Mouse (Mus musculus): ENCODE data around the gene Taz.

Taz gene

DNA sequence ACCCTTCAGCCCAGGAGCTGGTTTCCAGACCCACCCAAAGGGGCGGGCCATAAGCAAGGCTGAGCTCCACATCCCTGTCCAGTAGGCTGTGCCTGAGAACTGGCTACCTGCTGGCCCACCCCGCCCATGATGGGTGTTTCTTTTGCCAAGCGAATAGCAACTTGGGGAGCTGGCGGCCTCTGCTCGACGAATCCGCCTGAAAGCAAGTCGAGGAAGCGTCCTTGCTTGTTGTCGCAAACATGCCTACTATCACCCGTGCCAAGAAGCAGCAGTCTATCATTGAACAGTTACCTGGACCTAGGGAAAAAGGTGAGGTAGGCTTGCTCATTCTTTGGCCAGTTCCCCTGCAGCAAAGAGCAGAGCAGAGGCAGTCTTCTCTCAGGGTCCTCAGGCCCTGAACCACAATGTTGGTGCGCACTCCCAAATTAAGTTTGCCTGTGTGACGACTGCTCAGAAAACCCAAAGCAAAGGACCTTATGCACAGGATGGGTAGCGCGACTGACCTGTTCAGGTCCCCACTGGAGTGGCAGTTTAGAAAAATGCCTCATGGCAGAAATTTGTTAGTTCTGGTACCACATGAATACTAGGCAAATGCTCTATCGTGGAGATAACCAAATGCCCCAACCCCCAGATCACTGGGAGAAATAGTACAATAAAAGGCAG, at the start of gene Taz, which contains the start of gene Dnase1l1:
Taz (plus strand) TSS at position 181 of the 663 bp plus-strand sequence.
Dnase1l1 (minus strand) TSS at position 606 of the 663 bp plus-strand sequence.
- DNase-seq (ENCODE audit: low spot score), result peak; percentile 81

DNA sequence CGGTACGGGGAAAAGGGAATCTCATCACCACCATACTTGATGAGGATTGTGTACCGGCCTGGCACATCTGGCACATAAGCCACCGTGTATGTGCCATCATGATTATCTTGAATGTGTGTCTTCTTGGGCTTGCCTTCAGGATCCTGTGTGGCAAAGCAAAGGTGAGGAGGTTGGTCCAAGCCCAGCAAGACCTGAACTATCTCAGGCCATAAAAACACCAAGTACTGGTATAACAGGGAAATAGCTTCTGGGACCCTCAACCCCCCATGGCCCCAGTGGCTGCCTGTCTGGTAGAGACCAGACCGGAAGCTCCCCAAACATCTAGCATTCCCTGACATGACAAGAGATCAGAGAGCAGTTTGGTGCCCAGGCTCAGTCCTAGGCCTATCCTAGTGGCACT, 48.5 kb upstream of the Taz start:
- DNase-seq (ENCODE audit: low spot score), result no peak

DNA sequence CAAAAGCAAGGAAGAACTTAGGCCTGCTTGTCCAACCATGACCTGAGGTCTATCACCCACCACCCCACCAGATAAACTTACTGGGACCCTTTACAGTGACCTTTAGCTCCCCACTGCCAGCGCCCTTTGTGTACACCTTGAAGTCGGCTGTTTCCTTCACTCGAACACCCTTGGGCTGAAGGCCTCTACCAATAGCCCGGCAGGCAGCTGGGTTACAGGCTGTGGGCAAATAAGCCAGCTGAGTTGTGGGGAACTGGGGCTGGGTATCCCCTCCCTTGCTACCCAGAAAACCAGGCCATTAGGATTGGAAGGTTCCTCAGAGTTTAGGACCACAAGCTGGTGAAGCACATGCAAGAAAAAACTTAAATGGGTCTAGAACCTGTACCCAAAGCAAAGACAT, 41.4 kb upstream of the Taz start:
- DNase-seq (ENCODE audit: low spot score), result no peak

DNA sequence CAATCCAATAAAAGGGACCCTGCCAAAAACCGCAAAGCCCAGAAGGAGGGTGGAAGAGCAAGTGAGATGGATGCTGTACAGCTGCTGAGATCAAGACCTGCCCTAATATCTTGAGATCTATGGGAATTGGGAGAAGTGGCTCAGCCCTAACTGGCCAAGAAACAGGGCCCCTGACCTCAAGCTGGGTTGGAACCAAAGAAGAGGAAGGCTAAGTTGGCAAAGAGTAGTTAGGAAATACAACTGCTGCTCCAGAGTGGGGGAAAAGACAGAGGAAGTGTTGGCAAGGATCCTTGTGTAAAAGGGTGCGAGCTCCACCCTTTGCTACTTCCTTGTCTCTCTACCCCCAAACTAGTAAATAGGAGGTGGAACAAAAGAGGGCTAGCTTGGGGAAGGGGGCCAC, 38.3 kb upstream of the Taz start:
- no peak for DNase-seq (ENCODE audit: low spot score)

DNA sequence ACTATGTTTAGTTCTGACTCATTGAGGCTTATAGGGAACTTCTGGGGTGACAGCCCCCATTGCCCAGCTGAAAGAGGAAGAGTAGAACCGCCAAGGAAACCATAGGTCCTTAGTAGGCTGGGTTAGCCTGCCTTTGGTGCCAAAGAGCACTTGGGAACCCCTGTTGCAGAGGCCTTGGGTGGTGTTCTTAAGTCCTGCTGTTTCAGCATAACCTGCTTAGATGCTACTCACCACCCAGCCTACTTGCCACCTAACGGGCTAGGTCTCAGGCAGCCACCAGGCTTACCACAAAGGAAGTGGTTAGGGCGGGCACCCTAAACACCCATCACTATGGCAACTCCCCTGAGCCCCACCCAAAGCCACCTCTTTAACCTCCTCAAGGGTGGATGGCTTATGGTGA, 37.9 kb upstream of the Taz start:
- no peak for DNase-seq (ENCODE audit: low spot score)

DNA sequence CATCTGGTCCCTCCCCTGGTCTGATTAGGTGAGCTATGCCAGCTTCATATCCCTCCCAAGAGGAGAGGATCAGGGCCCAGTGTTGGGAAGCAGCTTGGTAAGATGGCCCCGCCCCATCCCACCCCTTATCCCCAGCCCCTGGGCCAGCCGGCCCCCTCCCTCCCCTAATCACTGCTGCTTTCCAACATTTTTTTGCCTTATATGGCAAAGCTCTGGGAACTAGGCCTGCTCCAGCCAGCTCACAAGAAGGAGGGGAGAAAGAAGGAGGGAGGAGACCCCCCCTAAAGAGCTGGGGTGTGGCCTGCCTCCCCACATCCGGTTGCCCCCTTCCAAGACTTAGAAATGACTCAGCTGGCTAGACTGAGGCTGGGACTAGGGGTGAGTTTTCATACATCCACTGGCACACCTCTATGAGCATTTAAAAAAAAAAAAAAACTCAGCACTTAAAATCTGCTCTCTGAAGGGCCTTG, 37.1 kb upstream of the Taz start:
- DNase-seq (ENCODE audit: low spot score), result peak; percentile 66

DNA sequence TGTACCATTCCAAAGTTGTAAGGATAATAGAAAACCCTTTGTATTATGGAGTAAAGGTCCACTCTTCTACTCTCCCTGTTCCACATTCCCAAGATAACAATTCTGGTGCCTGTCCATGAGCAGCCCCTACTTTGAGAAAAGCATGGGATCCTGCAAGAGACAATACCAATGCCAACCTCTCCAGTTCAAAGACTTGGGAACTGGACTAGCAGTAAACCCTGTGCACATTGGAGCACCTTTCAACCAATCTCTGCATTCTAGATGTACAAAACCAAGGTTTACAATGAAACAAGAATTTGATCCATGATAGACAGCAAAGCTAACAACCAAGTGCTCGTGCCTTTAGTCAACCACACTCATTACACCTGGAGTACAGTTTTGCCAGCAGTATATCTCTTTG, 36.6 kb upstream of the Taz start:
- no peak for DNase-seq (ENCODE audit: low spot score)

DNA sequence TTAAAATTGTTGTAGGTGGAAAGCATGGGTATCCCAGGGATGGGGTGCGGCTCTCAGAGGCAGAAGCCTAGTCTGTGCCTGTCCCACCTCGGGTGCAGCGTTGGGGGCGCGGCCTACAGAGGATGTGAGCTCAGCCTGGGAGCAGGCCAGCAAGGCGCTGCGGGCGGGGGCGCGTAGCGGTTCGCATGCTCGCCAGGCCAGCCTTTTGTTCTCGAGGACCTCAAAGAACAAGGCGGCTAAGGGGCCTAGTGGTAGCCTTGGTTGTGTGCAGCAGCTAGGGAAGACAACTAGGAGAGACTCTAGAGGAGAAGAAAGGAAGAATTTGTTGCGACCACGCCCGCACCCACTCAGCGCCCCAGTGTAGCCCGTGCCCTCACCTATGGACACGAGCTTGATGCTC, 36.0 kb upstream of the Taz start:
- DNase-seq (ENCODE audit: low spot score), result peak; percentile 43

DNA sequence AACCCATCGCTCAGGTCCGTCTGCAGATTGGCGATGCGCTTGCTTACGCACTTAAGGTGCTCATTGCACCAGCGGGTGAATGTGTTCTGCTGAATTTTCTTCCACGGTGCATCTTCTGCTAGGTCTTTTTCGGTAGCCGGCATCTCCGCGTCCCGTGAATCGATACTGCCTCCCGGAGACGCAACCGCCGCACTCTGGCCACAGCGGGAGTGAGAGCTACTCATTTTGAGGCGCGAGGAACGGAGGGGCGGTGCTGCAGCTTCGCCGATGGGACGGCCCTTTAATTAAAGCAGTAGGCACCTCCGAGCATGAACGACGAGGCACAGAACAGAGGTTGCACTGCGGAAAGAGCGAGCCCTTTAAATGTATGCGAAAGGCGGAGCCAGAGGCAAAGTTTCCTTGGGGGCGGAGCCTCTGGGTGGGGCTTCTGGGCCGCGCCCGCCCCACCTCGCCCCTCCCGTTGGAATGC, 35.5 kb upstream of the Taz start:
- DNase-seq (ENCODE audit: low spot score), result peak; percentile 88

DNA sequence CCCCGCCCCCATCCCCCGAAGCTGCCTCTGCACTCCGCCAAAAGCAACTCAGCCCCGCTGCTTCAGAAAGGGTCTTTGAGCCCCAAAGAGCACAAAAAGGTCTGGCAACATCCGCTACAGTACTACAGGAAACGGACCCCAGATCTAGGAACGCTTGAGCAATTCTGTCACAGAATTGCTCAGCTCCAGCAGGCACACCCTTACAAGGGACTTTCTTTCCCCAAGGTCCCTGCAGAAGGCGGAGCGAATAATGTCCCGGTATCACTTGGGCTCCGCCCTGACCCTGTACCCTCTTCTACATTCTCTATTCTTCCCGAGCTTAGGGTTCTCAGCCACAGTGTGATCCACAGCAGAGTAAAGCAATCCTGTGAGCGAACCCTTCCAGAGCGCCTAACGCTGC, 35.0 kb upstream of the Taz start:
- no peak for DNase-seq (ENCODE audit: low spot score)

DNA sequence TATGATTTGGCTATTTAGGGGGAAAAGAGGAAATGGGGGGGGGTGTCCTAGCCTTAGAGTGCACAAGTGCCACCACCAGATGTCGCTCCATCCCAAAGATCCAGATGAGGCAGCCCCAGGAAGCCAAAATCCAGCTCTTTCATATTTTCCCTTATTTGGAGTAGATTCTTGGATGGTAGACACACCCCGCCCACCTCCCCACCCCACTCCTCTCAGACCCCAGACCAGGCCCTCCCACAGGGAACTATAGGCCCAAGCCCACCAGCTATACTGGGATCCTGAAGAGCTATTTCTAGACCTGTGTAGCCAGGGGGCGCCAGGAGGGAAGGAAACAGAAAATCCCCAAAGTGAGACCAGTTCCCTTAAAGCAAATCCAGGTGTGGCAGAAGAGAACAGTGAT, 33.1 kb upstream of the Taz start:
- peak; percentile 46 for DNase-seq (ENCODE audit: low spot score)

DNA sequence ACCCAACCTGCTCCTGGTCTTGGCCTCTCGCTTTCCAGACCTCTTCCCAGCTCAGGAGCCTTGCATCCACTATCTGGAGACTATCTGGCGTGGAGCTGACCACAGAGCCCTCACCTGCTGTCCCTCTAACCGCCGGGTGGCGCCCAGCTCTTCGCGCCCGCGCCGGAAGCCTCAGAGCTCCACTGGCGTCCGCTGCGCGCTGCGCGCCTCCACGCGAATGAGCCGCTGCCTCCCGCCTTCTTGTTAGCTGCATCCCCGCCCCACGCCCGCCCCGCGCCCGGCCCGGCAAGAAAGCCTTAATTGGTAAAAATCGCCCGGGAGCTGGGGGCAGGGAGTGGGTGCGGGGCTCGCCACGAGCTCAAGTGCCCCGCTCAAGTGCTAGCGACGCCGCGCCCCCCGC, 32.1 kb upstream of the Taz start, which contains the start of gene Flna:
Flna (minus strand) TSS at position 206 of the 400 bp plus-strand sequence.
- DNase-seq (ENCODE audit: low spot score), result peak; percentile 27

DNA sequence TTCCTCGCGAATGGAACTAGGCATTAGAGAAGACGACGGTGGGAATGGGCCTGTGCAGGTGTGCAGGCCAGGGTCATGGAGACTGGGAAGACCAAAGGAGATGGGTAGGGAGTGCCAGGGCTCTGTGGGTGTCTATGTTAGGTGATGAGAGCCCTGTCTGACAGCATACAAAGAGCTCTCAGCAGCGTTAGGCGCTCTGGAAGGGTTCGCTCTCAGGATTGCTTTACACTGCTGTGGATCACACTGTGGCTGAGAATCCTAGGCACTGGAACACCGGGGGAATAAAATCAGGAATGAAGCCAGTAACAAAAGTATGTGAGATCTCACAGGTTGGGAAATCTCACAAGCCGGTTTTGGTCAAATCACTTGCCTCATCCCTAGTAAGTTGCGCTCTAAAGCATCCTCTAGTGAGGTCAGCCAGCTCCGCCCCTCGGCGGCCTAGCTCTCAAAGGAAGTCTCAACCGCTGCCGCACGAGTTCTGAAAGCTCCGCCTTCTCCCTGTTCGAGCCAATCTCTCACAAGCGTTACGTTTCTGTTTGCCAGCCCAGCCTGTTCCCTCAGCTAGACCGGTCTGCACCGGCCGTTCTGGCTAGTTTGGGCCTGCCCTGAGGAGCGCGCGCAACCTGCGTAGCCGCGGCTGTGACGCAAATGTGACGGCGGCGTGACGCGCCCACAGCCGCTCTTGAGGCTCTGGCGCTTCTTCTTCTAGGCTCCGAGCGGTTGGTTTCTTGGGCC, 27.4 kb upstream of the Taz start, which contains the start of gene Emd:
Emd (plus strand) TSS at position 535 of the 735 bp plus-strand sequence.
- DNase-seq (ENCODE audit: low spot score), result peak; percentile 91

DNA sequence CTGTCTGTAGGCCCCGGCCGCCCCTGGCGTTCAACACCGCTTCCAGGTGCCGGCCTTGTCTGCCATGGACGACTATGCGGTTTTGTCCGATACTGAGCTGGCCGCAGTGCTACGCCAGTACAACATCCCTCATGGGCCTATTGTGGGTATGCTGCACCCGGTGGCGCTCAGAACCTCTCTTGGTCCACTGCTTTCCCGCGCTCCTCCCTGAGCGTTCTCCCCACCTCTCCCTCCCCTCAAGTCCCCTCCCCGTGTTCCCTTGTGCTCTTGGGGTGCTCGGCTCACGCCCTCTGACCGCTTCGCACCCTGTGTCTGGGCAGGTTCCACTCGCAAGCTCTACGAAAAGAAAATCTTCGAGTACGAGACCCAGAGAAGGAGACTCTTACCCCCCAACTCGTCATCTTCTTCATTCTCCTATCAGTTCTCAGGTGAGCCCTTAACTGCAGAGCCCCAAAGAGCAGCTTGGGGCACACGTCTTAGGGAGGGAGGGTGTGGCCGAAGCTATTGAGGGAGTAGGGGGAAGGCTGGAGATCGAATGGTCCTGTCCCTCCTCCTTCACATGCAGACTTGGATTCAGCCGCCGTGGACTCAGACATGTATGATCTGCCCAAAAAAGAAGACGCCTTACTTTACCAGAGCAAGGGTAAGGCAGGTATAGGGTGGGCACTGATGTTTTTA, 26.7 kb upstream of the Taz start:
- no peak for DNase-seq (ENCODE audit: low spot score)

DNA sequence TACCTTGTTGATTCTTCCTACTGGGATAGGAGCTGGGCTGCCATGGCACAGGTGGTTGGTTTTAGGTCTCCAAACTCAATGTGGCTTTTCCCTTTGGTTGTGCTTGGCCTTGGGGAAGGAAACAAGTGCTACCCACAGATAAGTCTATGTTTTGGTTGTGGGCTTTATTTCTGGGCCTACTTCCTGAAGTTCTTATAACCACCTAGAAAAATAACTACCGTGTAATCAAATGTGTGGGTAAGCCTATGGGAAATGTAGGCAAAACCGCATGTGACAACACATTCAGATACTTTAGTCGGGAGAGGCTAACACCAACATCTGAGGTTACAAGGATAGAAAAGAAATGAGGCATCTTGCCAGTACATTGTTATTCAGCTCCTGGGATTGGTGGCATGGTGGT, 24.0 kb upstream of the Taz start:
- DNase-seq (ENCODE audit: low spot score), result no peak

DNA sequence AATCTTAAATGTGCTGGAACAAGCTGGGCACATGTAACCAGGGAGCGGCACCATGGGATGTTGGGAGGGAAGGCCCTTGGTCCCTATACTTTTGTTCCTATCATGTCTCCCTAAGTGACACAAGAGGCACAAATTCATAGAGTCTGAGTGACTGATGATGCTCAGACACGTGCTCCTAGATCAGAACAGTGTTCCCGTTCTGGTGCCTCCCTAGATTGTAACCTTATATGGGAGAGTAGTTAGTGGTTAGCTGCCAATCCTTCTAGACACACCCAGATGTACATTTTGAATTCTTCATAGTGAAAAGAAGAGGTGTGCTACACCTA, 12.0 kb upstream of the Taz start:
- DNase-seq (ENCODE audit: low spot score), result no peak

DNA sequence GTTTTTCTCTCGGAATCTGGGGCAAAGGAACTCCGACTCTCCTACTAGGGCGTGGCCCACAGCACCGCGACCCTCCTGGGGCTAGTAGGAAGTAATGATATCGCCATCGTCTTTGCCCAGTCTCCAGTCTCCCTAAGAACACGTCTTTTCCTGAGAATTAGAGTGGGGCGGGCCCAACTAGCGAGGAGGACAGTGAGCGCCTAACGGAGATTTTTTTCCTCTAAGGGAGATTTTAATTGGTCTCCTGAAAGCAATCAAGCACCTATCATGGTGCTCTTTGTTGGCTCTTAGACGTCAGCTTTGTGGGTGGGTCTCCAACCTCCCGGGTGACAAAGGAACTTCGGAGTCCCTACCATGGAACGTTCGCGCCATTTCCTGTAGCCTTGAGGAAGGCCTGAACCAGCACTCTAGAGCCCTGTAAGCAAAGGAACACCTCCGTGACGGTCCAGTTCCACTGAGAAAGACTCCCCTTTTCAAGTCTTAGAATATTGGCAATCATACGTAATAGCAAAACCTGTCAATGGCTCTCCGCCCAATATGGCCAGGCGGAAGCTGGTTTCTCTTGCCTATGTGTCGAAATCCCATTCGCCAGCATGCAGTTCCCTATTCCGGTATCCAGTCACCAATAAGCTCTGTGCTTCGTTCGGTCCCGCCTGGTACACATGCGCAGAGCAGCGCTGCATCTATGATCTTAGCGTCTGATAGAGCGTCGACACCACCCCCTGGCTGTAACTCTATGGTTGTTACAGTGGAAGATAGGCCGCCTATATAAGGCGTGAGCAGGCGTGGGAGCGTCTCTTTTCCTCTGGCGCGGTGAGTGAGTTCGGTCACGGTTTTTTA, 11.4 kb upstream of the Taz start, which contains the start of gene Rpl10:
Rpl10 (plus strand) TSS at position 751 of the 840 bp plus-strand sequence.
- peak; percentile 92 for DNase-seq (ENCODE audit: low spot score)

DNA sequence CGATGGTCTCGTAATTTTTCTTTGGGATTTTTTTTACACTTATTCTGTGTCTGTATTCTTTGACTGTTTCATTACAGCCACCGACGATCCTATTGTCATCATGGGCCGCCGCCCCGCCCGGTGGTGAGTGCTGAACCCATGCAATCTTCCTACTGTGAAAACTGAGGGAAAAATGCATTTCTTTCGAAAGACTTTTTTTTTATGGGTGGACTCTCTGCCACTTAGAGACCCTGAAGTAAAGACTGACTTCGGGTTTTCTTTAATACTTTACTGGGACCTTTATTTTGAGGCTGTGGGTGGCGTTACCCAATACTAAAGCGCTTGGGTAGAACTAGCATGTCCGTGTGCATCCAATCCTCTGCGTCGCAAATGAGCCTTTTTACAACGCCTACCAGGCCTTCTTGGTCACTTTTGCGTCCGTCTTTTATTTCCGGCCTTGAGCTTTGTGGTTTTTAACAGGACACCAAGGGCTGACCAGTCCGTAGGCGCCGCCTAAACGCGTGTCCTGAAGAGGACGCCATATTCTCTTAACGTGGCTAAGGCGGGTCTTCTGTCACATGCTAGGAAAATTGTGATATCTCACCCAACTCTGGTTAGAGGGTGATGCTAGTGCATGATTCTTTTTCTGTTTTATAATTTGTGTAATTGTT, 10.7 kb upstream of the Taz start:
- DNase-seq (ENCODE audit: low spot score), result peak; percentile 25

DNA sequence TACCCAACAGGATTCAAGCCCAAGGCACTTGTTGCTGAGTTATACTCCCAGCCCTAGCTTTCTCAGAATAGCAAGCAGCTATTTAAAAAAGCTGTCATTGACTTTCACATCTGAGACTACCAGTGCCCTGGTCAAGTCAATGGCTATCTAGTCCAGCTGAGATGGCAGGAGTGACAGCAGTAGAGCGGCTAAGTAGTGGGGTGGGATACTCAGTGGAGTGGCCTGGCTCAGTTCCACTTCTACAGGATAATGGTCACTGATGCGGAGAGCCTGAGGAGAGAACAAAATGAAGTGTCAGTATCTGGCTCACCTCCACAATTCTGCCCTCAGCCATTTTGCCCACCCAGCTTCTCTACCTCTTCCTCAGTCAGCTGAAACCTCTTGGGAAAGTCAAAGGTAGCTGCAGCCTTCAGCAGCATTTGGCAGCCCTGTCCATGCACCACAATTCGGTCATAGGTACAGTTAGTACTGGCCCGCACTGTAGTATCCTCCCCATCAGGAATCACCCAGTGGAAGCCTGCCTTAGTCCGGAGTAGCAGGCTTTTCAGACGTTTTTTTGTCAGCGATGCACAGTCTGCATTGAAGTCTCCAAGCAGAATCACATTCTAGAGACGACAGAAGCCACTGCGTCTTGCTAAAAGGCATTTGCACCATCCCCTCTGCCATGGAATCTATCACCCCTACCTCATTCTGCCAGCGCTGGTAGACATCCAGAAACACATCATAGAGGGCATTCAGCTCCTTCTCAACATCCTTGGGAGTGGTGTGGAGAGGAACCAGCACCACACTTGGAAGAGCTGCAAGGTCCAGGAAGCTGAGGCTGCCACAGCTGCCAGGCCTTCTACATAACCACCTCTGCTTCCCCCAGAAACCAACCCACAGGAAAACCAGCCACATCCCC, 8.0 kb upstream of the Taz start:
- peak; percentile 9 for DNase-seq (ENCODE audit: low spot score)

DNA sequence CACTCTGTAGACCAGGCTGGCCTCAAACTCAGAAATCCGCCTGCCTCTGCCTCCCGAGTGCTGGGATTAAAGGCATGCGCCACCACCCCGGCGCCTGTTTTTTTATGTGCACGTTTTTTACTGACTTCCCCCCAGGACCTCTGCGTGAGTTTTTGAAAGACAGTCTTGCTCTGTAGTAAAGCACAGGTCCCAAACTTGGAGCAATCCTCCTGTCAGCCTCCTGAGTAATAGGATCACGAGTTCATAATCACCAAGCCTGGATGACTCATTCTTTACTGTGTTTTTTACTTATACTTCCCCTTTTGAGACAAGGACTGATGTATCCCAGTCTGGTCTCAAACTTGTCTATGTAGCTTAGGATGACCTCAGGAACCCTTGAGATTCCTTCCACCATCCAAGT, 3.8 kb upstream of the Taz start:
- DNase-seq (ENCODE audit: low spot score), result no peak
